Mouse (Mus musculus) embryonic stem cell, embryonic (primary cell): ENCODE results near the gene Nrbf2.

Source experiments
- CTCF ChIA-PET, 4 experiments: fragments of 300-600 bp in 2 of 4; fragments of 350-600 bp in 2 of 4; sonication (Branson Sonifier 250); formaldehyde crosslinking; loops; one replicate each; lab custom pipeline; 2022; ENCODE audit warnings: inconsistent platforms in 2 of 4; lab: Charles Lee
- POLR2A ChIA-PET, 4 experiments: fragments of 300-600 bp in 2 of 4; fragments of 350-600 bp in 2 of 4; sonication (Branson Sonifier 250); formaldehyde crosslinking; loops; one replicate each; lab custom pipeline; 2022; ENCODE audit warnings: antibody characterized with exemption in 4 of 4, inconsistent platforms in 1 of 4; lab: Charles Lee

Nrbf2 gene

GRCm38 (mm10) chr10:67299285-67299684 lies 14.2 kb upstream of the Nrbf2 start:
- ChIA-PET CTCF (interaction anchor here in 2 of 4 experiments (0.6 to 0.7 kb wide), 3 partner anchors 15 to 447 kb away, joined by 3 to 8 read pairs (median 3); no protein-coding TSS in a partner anchor), POLR2A (interaction anchor here in 3 of 4 experiments (0.5 to 6.4 kb wide), 15 partner anchors 11 to 1801 kb away, joined by 3 to 45 read pairs (median 4); partner anchors contain the start of gene Nrbf2 (in 3 of the 3))

GRCm38 (mm10) chr10:67298856-67299255 lies 13.8 kb upstream of the Nrbf2 start:
- ChIA-PET POLR2A (interaction anchor here in 3 of 4 experiments (0.5 to 6.4 kb wide), 17 partner anchors 10 to 1026 kb away, joined by 3 to 45 read pairs (median 3); partner anchors contain the start of gene Nrbf2 (in 3 of the 3)), CTCF (interaction anchor here in 2 of 4 experiments (0.7 to 2.5 kb wide), 2 partner anchors 16 to 400 kb away, joined by 3 to 8 read pairs; no protein-coding TSS in a partner anchor)

- POLR2A ChIA-PET: interaction anchor here in 3 of 4 experiments (0.6 to 6.4 kb wide), 10 partner anchors 9 to 847 kb away, joined by 3 to 45 read pairs (median 6); partner anchors contain the start of genes Nrbf2 (in 2 of the 3) and Ado (in 1 of the 3)
- CTCF ChIA-PET: interaction anchor here in 3 of 4 experiments (0.6 to 2.5 kb wide), 8 partner anchors 14 to 864 kb away, joined by 3 to 8 read pairs (median 3); no protein-coding TSS in a partner anchor
Observed at GRCm38 (mm10) chr10:67297175-67297855, 12.2 kb upstream of the Nrbf2 start.

- POLR2A ChIA-PET: interaction anchor here in 3 of 4 experiments (0.6 to 6.4 kb wide), 5 partner anchors 12 to 848 kb away, joined by 3 to 45 read pairs (median 4); partner anchors contain the start of genes Ado (in 1 of the 3) and Nrbf2 (in 1 of the 3)
- CTCF ChIA-PET: interaction anchor here in 3 of 4 experiments (0.6 to 2.5 kb wide), 3 partner anchors 18 to 470 kb away, joined by 3 to 8 read pairs (median 3); no protein-coding TSS in a partner anchor
Observed at GRCm38 (mm10) chr10:67296482-67297152, 11.5 kb upstream of the Nrbf2 start.

GRCm38 (mm10) chr10:67295938-67296466 lies 10.9 kb upstream of the Nrbf2 start:
- CTCF ChIA-PET: no interaction called here
- POLR2A ChIA-PET: interaction anchor here in 2 of 4 experiments (1.5 to 6.4 kb wide), 2 partner anchors 11 to 375 kb away, joined by 4 to 45 read pairs; partner anchors contain the start of gene Nrbf2 (in 1 of the 2)

GRCm38 (mm10) chr10:67295331-67295730 lies 10.2 kb upstream of the Nrbf2 start:
- CTCF ChIA-PET: interaction anchor here in 1 of 4 experiments (0.7 kb wide), 1 partner anchor 275 kb away, joined by 5 read pairs; no protein-coding TSS in a partner anchor
- POLR2A ChIA-PET: interaction anchor here in 2 of 4 experiments (0.6 to 1.3 kb wide), 2 partner anchors 10 to 326 kb away, joined by 3 to 4 read pairs; partner anchors contain the start of gene Nrbf2 (in 1 of the 2)

- POLR2A ChIA-PET: interaction anchor here in 1 of 4 experiments (0.7 kb wide), 1 partner anchor 96 kb away, joined by 6 read pairs; no protein-coding TSS in a partner anchor
- CTCF ChIA-PET: no interaction called here
Observed at GRCm38 (mm10) chr10:67291087-67291486, 6.0 kb upstream of the Nrbf2 start.

- CTCF ChIA-PET: no interaction called here
- POLR2A ChIA-PET: interaction anchor here in 1 of 4 experiments (0.7 kb wide), 1 partner anchor 147 kb away, joined by 3 read pairs; no protein-coding TSS in a partner anchor
Observed at GRCm38 (mm10) chr10:67290622-67291021, 5.5 kb upstream of the Nrbf2 start.

- POLR2A ChIA-PET: interaction anchor here in 3 of 4 experiments (0.6 to 1.8 kb wide), 7 partner anchors 10 to 367 kb away, joined by 3 to 21 read pairs (median 5); no protein-coding TSS in a partner anchor
- CTCF ChIA-PET: interaction anchor here in 2 of 4 experiments (0.9 to 1.2 kb wide), 4 partner anchors 14 to 725 kb away, joined by 3 to 4 read pairs (median 3); no protein-coding TSS in a partner anchor
Observed at GRCm38 (mm10) chr10:67287877-67288276, 2.8 kb upstream of the Nrbf2 start.

GRCm38 (mm10) chr10:67284761-67285175 lies 337 bp downstream of the Nrbf2 start:
- POLR2A ChIA-PET: interaction anchor here in 3 of 4 experiments (0.6 to 4.0 kb wide), 30 partner anchors 10 to 853 kb away, joined by 3 to 45 read pairs (median 4); partner anchors contain the start of gene Ado (in 1 of the 3)

GRCm38 (mm10) chr10:67284311-67284710 lies 794 bp downstream of the Nrbf2 start:
- ChIA-PET POLR2A (interaction anchor here in 3 of 4 experiments (0.8 to 4.0 kb wide), 12 partner anchors 9 to 853 kb away, joined by 3 to 45 read pairs (median 3); no protein-coding TSS in a partner anchor), CTCF (interaction anchor here in 2 of 4 experiments (0.7 to 1.0 kb wide), 2 partner anchors 19 to 385 kb away, joined by 4 read pairs; no protein-coding TSS in a partner anchor)

More at GRCm38 (mm10) chr10:67284761-67285175, 337 bp downstream of the Nrbf2 start:
- CTCF ChIA-PET: interaction anchor here in 1 of 4 experiments (1.0 kb wide), 1 partner anchor 184 kb away, joined by 3 read pairs; no protein-coding TSS in a partner anchor

- POLR2A ChIA-PET: interaction anchor here in 2 of 4 experiments (0.7 to 4.0 kb wide), 7 partner anchors 9 to 280 kb away, joined by 3 to 45 read pairs (median 3); no protein-coding TSS in a partner anchor
- CTCF ChIA-PET: interaction anchor here in 2 of 4 experiments (0.7 to 1.0 kb wide), 2 partner anchors 19 to 385 kb away, joined by 4 read pairs; no protein-coding TSS in a partner anchor
Observed at GRCm38 (mm10) chr10:67283516-67283915, 1.6 kb downstream of the Nrbf2 start.

- ChIA-PET CTCF (interaction anchor here in 2 of 4 experiments (0.6 to 0.7 kb wide), 2 partner anchors 36 to 77 kb away, joined by 3 read pairs; no protein-coding TSS in a partner anchor), POLR2A (interaction anchor here in 1 of 4 experiments (1.2 to 1.5 kb wide), 2 partner anchors 14 to 26 kb away, joined by 3 to 5 read pairs; no protein-coding TSS in a partner anchor)
Observed at GRCm38 (mm10) chr10:67282531-67282930, 2.6 kb downstream of the Nrbf2 start.

GRCm38 (mm10) chr10:67281852-67282251 lies 3.3 kb downstream of the Nrbf2 start:
- POLR2A ChIA-PET: interaction anchor here in 1 of 4 experiments (1.5 kb wide), 1 partner anchor 25 kb away, joined by 3 read pairs; no protein-coding TSS in a partner anchor
- CTCF ChIA-PET: no interaction called here

GRCm38 (mm10) chr10:67275916-67276315 lies 9.2 kb downstream of the Nrbf2 start:
- ChIA-PET CTCF (no interaction called here), POLR2A (interaction anchor here in 1 of 4 experiments (0.7 to 1.7 kb wide), 2 partner anchors 9 to 36 kb away, joined by 4 to 5 read pairs; partner anchors contain the start of gene Nrbf2)

- ChIA-PET POLR2A (interaction anchor here in 3 of 4 experiments (0.6 to 1.8 kb wide), 5 partner anchors 10 to 45 kb away, joined by 3 to 5 read pairs (median 3); partner anchors contain the start of gene Nrbf2 (in 1 of the 3)), CTCF (interaction anchor here in 3 of 4 experiments (0.6 to 1.5 kb wide), 9 partner anchors 10 to 141 kb away, joined by 3 to 9 read pairs (median 3); no protein-coding TSS in a partner anchor)
Observed at GRCm38 (mm10) chr10:67264852-67265251, 20.3 kb downstream of the Nrbf2 start.
